Comparison of ENCODE assay signal across 8 mouse cellular contexts in genomic region chr9:24974021-24974741, GRCm38 (mm10).
DNase-seq lines count a peak whose midpoint lies in the region; ATAC-seq and TF ChIP-seq lines count a peak whose summit lies in the region.

No protein-coding gene starts in this region.

- H3K4me2 ChIP-seq in neural tube, embryonic 11.5 days (ENCODE audit: low read depth): peak overlapping the region; percentile 19; the same call in 1 of the 2 replicates
- peak overlapping the region; percentile 36 for H3K4me2 ChIP-seq in intestine, embryonic 14.5 days (ENCODE audit: low read length)
- H3K4me2 ChIP-seq in stomach, embryonic 14.5 days (replicated peaks; ENCODE audit: low read depth, low read length): peak overlapping the region; percentile 7; the same call in 1 of the 2 replicates

- no peak for TF ChIP-seq CTCF in lung, adult 2 months (IDR thresholded peaks at IDR 0.05; ENCODE audit: insufficient read depth, low read length)

- no peak for TF ChIP-seq POLR2A in lung, adult 2 months (IDR thresholded peaks at IDR 0.05; ENCODE audit: borderline replicate concordance, extremely low read depth, low read depth, low read length)

- no peak overlapping the region for H3K4me3 ChIP-seq in neural tube, embryonic 11.5 days (ENCODE audit: low read depth, low read length)
- no peak overlapping the region for H3K4me3 ChIP-seq in intestine, embryonic 14.5 days (ENCODE audit: low read depth, low read length)
- no peak overlapping the region for H3K4me3 ChIP-seq in lung, adult 2 months (replicated peaks; ENCODE audit: extremely low read depth, low read depth, low read length)
- H3K4me3 ChIP-seq in stomach, embryonic 14.5 days (ENCODE audit: low read depth, low read length): no peak overlapping the region

- no peaks in the 10 kb centered on the region for H3K36me3 ChIP-seq in neural tube, embryonic 11.5 days (ENCODE audit: control insufficient read depth, insufficient read depth, low read length)
- H3K36me3 ChIP-seq in intestine, embryonic 14.5 days (ENCODE audit: control insufficient read depth, insufficient read depth, low read length): no peaks in the 10 kb centered on the region
- no peaks in the 10 kb centered on the region for H3K36me3 ChIP-seq in stomach, embryonic 14.5 days (ENCODE audit: control insufficient read depth, insufficient read depth, low read length)

- H3K27me3 ChIP-seq in neural tube, embryonic 11.5 days (ENCODE audit: control insufficient read depth, insufficient read depth, low read length): no peaks in the 10 kb centered on the region
- H3K27me3 ChIP-seq in intestine, embryonic 14.5 days (replicated peaks; ENCODE audit: control insufficient read depth, insufficient read depth, low read length): no peaks in the 10 kb centered on the region
- H3K27me3 ChIP-seq in stomach, embryonic 14.5 days (ENCODE audit: control insufficient read depth, insufficient read depth, low read length): no peaks in the 10 kb centered on the region

- ATAC-seq in neural tube, embryonic 11.5 days (ENCODE audit: insufficient read depth, low FRiP score, low TSS enrichment): peak; percentile 39; the same call in 1 of the 2 replicates
- no peak; the same call in 1 of the 2 replicates for ATAC-seq in intestine, embryonic 14.5 days (replicated peaks; ENCODE audit: low FRiP score, low TSS enrichment, low read depth)
- peak; percentile 59; the same call in 1 of the 2 replicates for ATAC-seq in stomach, embryonic 14.5 days (ENCODE audit: insufficient number of reproducible peaks, insufficient read depth, low FRiP score, low read depth)

- no peaks in the 10 kb centered on the region for H3K9me3 ChIP-seq in neural tube, embryonic 11.5 days (ENCODE audit: control insufficient read depth, low read length)
- no peaks in the 10 kb centered on the region for H3K9me3 ChIP-seq in intestine, embryonic 14.5 days (ENCODE audit: control insufficient read depth, low read length)
- H3K9me3 ChIP-seq in stomach, embryonic 14.5 days (ENCODE audit: control insufficient read depth, low read depth, low read length): no peaks in the 10 kb centered on the region

- DNase-seq in neural tube, embryonic 11.5 days (ENCODE audit: low spot score): no peak
- no peak for DNase-seq in neural tube, embryonic 10.5 days (ENCODE audit: extremely low spot score, low spot score)
- DNase-seq in heart, adult 11 months: peak; percentile 98
- peak; percentile 55 for DNase-seq in intestine, embryonic 14.5 days (ENCODE audit: low spot score)
- peak; percentile 14 for DNase-seq in lung, adult 2 months
- no peak for DNase-seq in gastrocnemius, postnatal 4 days (ENCODE audit: low spot score in 2 of 2)
- DNase-seq in c-Kit-positive CD71-positive TER-119-positive erythroid progenitor cells, embryonic 14.5 days (ENCODE audit: low spot score): no peak

- H3K9ac ChIP-seq in neural tube, embryonic 11.5 days (ENCODE audit: low read length): no peak overlapping the region
- 0 out of 2 replicates have a peak overlapping the region, but pooled peaks have one; percentile 20 for H3K9ac ChIP-seq in intestine, embryonic 14.5 days (ENCODE audit: low read length)
- H3K9ac ChIP-seq in stomach, embryonic 14.5 days (replicated peaks; ENCODE audit: low read depth, low read length): no peak overlapping the region

- 15% methylated on average over 19 of the region's 19 CpGs for whole genome bisulfite sequencing in neural tube, embryonic 11.5 days
- 5% methylated on average over 19 of the region's 19 CpGs for WGBS in intestine, embryonic 14.5 days
- WGBS in lung, adult 2 months: 14% methylated on average over 19 of the region's 19 CpGs
- WGBS in stomach, embryonic 14.5 days: 7% methylated on average over 19 of the region's 19 CpGs

- no peak overlapping the region for H3K27ac ChIP-seq in neural tube, embryonic 11.5 days (ENCODE audit: low read depth, low read length)
- H3K27ac ChIP-seq in intestine, embryonic 14.5 days (ENCODE audit: low read depth): no peak overlapping the region
- no peak overlapping the region for H3K27ac ChIP-seq in stomach, embryonic 14.5 days (ENCODE audit: low read length)

- H3K4me1 ChIP-seq in neural tube, embryonic 11.5 days (ENCODE audit: control insufficient read depth, insufficient read depth, low read length): no peaks in the 10 kb centered on the region
- H3K4me1 ChIP-seq in intestine, embryonic 14.5 days (replicated peaks; ENCODE audit: control insufficient read depth, insufficient read depth, low read length): 0 out of 2 replicates have a peak, but pooled peaks cover 7% of the 10 kb centered on the region
- H3K4me1 ChIP-seq in lung, adult 2 months (ENCODE audit: control insufficient read depth, insufficient read depth, low read length): no peaks in the 10 kb centered on the region
- peaks cover 8% of the 10 kb centered on the region; the same call in 1 of the 2 replicates for H3K4me1 ChIP-seq in stomach, embryonic 14.5 days (ENCODE audit: control insufficient read depth, insufficient read depth, low read length)

Comparison
In these comparisons a context has a peak if more than half of its experiments do, and no peak if none do; other contexts are left out.
1. DNase-seq: peak in heart, adult 11 months (single experiment), intestine, embryonic 14.5 days (single experiment) and lung, adult 2 months (single experiment); none in neural tube, embryonic 11.5 days (single experiment), neural tube, embryonic 10.5 days (single experiment), gastrocnemius, postnatal 4 days (0 of 2) and c-Kit-positive CD71-positive TER-119-positive erythroid progenitor cells, embryonic 14.5 days (single experiment).
2. Peak in every context shown above with its lines, with median percentiles within 50 percentile points of each other: H3K4me2 ChIP-seq.